Mouse (Mus musculus): ENCODE results near the gene Sla2.

Sla2 gene

DNA sequence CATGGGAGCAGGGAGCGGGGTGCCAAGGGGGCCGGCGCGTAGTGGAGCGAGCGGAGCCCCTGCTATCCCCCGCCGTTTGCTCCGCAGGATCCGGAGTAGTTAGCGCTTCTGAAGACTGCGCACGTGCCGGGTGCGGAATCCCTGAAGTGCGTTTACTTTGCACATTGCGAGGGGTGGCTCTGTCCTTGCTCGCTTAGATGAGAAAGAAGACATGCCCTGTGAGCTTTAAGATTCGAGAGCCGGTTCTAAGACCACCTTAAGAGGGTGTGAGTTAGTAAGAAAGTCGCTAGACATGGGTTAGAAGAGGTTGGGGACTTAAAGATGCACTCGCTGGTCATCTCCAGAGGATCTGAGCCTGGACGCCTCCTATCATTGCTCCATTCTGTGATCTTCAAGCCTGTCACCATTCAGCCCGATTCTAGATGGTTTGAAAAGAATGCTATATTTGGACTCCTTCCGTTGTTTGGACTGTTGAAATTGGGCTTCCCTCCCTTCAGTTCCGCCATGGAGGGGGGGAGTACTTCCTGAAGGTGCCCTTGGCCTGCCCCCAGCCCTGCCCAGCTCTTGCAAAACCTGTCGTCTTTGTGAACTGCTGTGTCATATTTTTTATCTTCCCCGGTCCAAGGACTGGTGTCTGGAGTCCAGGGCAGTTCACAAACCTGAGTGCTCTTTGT is 23.4 kb downstream of the Sla2 start:
- peak; percentile 55 to 62 for DNase-seq

DNA sequence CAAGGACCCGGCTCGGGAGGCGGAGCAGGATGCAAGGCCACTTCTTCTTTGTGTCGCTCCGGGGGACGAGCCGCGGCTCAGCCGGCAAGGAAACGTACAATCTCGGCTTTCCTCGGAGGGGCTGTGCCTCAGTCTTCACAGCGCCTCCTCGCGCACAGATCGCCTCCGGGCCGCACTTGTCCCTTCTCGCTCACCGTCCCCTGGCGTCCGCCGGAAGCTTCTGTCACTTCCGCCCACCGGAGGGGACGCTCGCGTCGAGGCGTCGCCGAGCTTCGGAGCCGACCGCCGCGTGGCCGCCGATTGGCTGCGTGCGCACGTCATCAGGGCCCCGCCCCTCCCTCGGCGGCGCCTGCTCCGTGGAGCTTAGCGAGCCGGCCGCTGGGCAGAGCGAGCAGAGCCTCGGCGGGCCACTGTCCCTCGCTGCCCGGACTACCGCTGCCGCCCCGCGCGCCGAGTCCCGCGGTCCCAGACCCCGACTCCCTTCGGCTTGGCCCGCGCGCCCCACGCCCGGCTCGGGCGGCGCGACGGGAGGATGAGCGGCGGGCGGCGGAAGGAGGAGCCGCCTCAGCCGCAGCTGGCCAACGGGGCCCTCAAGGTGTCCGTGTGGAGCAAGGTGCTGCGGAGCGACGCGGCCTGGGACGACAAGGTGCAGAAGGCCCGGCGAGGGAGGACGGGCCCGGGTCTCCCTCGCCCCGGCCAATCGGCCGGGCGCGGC is 24.1 kb downstream of the Sla2 start, which contains the start of gene Rab5if:
Gene Rab5if (plus strand): TSS at position 357 of the 715 bp plus-strand sequence.
- peak; percentile 96 to 97 for DNase-seq

DNA sequence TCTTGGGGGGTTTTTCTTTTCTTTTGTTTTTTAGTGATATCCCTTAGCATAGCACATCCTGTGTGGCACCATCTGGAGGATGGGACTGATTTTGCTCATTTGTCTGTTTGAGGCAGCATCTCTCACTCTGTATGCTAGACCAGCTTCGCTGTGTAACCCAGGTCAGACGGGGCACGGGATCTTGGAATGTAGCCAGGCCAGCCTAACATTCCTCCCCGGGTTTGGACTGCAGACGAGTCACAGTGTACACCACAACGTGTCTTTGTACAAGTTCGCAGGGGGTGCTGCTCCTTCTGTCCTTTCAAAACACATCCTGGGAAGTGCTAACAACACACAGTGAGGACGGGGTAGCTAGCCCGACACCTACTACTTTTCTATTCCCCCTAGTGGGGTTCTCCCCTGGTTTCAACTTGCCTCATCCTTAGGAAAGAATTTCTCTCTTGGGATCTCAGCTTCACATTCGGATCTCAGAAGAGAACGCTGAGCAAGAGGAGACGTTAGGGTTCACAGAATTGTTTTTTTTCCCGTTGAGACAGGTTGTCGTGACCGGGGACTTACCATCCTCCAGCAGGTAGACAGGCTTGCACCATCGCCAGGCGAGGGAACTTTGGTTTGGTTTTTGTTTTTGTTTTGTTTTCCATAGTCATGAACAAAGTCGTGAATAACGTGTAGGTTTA is 24.8 kb downstream of the Sla2 start:
- peak in 1 of 2 experiments; percentile 54 for DNase-seq

DNA sequence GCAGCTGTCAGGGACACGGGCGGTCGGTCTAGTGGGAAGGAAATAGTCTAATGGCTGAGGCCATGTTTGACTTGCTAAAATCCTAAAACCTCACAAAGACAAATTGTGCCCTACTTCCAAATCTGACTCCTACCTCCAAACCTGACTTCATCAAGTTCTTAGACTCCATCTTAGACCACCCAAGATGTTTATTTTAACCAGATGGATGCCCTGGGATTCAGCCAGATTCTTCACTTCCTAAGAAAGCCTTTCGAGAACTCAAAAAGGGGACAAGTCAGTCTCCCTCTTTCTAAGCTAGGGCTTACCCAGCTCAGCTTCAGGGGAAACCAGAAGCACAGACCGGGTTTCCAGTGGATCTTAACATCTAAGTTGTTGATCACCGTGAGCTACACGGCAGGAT is 28.3 kb downstream of the Sla2 start:
- no peak for DNase-seq

DNA sequence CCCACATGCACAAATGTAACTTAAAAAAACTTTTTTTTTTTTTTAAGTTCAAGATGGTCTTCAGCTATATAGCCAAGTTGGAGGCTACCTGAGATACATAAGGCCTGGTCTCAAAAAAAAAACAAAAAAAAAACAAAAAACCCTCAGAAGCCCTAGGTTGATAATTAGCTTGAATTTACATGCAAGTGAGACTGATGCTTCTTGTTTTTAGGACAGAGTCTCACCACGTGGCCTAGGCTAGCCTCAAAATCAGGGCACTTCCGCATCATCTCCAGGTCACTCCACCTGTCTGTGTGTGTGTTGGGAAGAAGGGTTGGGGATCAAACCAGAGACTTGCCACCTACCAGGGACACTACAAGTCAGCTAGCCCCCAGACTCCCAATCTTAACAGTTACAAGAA is 29.2 kb downstream of the Sla2 start, which contains the start of gene 4930518I15Rik:
Gene 4930518I15Rik (minus strand): TSS at position 112 of the 400 bp plus-strand sequence.
- no peak for DNase-seq

DNA sequence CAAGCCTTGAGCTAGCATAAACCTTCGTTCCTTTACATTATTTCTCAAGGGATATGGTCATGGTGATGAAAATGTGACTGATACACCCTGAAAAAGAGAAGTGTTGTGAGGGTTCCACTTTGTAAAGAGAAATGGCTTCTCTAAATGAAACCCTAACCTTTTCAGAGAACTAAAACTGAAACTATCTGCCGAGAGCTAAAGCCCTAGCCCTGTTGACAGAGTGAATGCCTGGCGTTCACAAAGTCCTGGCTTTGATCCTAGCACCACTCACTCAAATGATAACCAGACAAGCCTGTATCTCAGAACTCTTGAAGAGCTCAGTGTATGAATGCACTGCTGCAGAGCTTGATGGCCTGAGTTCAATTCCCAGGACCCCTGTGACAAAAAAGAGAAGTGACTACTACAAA is 29.6 kb downstream of the Sla2 start:
- no peak for DNase-seq

DNA sequence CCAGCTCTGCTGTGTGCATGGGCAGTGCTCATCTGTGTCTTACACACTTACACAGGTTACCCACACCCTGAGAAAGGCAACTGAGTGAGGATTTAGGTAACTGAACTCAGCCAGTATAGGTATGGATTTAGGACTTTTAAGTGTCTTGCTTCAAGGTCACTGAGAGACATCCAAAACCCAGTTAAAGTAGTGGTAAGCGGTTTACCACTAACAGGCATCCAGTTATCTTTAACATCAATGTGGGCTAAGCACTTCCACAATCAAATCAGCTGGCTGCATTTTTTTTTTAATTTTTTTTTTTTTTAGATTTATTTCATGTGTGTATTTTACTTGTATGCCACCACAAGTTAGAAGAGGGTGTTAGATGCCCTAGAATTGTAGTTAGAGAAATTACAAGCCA is 30.7 kb downstream of the Sla2 start:
- no peak for DNase-seq

DNA sequence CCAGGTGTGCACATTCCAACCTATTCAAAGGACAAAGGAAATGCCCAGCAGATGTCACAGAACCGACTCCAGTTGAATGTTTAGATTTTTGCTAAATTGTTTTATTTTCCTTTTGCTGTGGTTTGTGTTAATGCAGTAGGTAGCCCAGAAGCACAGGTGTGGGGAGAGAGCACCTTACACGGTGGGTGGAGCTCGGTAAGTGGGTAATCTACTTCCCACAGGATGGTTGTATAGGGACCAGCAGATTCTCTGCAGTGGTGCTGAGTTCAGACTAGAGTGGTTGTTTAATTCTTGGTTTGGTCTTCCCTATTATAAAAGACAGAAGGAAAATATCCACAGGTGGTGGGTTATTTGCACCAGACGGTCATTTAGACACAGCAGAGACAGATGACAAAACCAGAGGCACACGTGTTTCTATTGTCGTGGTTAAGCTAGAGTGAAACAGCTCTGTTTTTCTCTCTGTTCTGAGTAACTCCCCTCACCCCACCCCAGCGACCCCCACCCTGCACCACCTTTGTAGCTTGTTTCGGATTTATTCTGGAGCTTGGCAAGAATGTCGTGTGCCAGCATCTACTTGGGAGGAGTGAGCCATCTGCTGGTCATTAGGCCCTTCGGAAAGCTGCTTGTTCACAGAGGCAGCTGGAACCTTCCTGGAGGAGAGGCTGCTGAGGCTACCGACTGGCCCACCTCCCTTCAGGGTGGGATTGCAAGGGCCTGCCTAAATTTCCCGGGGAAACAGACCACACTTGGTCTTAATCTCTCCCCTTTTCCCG is 32.8 kb downstream of the Sla2 start:
- DNase-seq: peak; percentile 38 to 40

DNA sequence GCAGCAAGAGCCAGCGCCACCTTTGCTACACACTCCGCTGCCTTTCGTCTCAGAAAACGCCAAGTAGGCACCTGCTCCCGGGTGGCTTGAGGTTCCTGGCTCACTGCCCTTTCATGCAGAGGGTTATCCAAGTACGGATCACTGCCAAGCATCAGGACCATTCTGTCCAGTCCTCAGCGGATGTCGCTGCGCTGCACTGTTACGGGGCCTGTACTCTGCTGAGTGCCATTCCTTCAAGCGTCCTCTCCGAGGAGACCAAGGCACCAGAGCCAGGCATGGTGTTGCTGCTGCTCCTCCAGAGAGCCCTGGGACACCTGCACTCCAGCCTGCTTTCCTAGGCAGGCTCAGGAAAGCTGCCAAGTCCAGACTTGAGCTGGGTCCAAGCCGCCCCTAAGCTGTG is 33.4 kb downstream of the Sla2 start:
- DNase-seq: peak in 1 of 2 experiments; percentile 25

DNA sequence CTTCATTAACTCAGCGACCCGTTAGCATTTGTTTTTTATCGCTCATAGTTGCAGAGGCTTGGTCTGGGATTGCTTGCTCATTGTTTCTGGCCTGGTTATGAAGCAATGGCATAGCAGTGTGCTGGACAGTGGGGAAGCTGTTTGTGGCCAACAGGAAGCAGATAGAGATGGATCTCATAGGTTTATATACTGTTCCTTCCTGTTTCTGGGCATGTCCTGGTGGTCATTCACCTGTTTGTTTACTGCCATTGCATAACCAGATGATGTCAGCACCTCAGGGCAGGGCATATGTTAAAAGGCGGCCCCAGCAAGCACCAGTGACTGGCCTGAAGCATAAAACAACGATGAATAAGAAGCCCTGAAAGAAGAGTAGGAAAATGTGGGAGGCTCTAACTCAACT is 36.5 kb downstream of the Sla2 start:
- DNase-seq: no peak

DNA sequence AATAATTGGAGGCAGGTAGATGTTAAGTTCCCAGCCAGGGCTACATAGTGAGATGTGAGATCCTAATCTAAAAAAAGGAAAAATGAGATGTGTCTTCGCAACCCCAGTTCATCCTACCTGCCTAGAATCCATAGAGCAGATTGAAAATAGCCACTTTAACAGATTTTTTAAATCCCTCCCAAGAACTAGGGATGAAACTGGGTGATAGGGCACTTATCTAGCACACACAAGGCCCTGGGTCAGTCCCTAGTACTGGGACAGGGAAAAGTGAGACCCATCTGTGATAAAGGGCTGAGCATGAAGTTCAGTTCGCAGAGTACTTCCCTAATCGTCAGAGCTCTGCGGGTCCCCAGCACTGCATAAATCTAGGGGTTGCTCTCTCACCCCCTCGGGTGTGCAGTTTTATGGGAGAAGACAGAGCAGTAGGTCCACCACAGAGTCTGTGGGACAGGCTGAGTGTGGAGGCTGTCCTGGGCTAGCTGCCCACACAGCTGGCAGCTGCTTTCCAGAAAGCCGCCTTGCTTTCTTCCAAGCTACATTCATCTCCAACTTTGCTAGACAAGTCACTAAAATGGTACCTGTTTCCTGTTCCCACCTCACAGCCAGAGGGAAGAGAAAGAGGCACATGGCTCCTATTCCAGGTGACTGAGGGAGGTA is 38.3 kb downstream of the Sla2 start:
- DNase-seq: no peak

DNA sequence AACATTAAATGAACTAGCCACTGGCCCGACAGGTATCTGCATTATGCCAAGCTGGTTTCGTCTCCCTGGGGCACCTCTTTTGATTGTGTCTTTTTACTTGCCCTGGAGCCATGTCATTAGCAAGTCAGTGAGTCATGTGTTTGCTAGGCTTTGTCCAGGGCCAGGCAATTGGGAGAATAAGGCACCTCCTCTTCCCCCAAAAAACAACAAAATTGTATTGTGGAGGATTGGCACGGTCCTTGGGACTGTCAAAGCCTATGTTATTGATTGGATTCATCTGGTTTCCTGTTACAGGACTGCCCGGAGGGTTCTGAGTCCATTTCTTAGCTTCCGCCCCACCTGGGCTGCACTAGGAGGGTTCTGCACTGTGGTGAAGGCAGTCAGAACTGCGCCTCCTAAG is 39.3 kb downstream of the Sla2 start:
- no peak for DNase-seq

DNA sequence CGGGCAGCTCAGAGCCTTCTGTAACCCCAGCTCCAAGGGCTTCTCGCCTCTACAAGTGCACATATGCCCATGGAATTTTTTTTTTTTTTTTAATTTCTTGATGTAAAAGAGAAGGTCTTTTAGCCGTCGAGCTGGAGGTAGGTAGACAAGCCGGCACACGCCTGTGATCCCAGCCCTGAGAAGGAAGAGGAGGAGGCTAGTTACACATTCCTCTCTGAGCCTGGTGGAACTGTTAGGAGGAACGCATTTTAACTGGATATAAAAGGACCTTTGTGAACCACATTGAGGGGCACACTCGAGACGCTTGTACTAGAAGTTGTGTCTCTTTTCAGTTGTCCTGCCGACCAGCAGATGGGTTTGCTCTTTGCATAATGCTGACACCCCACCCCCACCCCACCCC is 42.3 kb downstream of the Sla2 start:
- DNase-seq: no peak

DNA sequence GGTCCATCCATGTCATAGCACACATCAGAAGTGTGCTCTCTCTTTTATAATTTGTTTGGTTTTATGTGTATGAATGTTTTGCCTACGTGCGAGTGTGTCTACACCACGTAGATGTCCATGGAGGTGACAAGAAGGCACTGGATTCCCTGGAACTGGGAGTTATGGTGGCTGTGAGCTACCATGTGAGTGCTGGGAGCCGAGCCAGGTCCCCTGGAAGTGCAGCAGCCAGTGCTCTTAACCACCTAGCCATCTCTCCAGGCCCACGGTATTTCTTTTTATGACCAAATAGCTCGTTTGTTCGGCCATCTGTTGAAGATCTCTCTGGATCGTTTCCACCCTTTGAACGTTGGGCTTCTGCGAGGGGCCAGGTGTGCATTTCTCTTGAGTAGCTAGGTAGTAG is 43.7 kb downstream of the Sla2 start:
- no peak for DNase-seq

DNA sequence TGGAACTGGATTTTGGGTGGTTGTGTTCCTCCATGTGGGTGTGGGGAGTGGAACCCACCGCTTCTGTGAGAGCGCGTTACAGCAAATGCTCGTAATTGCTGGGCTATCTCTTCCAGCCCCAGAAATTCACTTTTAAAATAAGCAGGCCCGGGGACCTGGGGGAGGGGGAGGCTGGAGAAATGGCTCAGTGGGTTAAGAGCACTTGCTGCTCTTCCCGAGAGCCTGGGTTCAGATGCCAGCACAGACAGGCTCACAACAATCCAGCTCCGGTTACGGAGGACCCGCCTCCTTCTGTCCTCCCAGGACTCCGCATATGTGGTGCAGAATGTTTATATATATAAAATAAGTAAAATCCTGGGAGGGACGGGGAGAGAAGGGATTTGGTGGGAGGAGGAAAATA is 44.3 kb downstream of the Sla2 start:
- DNase-seq: no peak

DNA sequence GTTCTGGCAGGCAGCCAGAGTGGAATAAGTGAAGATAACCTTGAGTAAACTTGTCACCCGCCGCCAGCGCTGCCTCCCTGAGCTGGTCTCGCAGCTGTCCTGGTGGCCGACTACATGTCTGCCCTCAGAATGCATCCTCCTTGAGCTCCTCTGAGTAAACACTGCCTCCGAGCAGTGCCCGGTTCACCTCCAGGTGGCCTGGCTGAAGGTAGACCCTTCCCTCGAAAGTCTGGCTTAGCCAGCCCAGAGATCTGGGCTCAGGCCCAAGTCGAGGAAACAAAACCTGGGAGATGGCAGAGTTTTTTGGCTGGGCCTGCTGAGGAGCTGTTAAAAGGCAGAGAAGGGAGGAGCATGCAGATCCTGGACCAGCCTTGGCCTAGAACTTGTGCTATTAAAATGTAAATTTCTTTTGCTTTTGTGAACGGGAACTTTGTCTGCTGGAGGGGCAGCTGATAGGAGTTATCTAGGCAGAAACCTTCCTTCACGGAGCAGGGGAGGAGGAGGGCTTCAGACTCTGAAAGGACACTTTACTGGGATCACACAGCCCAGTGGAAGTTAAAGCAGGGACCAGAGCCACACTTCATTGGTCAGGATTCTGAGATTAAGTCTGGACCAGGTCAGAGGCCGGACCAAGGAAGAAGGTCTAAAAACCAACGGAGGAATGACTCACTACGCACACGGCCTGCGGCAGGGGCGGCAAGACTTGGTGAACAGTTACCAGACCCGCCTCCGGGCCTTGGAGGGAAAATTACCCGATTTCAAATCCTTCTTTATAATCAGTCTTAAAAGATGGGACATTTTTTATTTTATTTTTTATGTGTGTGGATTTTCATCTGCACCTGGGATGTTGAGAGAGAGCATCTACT is 44.9 kb downstream of the Sla2 start:
- peak in 1 of 2 experiments; percentile 30 for DNase-seq

DNA sequence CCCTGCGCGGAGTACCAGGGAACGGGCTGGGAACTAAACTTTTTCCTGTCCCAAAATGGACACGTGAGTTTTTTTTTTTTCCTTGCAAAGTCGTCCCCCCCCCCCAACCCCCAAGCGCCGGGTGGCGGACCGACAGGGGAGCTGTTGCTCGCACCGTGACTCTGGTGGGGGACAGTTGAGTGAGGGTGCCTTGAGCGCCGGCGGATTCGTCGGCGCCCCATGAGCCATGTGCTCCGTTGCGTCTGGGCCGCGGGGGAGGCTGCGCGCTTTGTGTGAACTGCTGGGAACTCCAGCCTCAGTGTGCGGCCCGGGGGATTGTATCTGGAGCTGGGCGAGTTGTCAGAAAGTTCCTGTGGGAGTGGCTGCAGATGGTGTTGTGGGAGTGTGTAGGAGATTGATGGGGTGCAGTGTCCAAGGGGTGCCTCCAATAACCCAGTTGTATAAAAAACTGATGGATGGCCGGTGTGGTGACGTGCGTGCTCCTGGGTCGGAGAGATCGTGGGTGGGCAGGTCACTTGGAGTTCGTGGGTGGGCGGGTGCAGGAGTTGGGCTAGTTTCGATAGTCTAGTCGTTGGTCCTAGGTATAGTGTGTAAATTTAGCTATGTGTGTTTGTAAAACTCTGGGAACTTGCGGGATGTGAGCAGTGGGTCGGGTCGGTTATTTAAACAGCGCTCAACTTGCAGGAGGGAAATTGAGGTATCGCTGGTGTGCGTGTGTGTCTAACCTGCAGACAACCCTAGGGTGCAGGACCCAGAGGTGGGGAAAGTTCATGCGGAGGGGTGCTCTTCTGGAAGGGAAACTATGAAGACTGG is 45.8 kb downstream of the Sla2 start:
- DNase-seq: peak; percentile 20 to 28

DNA sequence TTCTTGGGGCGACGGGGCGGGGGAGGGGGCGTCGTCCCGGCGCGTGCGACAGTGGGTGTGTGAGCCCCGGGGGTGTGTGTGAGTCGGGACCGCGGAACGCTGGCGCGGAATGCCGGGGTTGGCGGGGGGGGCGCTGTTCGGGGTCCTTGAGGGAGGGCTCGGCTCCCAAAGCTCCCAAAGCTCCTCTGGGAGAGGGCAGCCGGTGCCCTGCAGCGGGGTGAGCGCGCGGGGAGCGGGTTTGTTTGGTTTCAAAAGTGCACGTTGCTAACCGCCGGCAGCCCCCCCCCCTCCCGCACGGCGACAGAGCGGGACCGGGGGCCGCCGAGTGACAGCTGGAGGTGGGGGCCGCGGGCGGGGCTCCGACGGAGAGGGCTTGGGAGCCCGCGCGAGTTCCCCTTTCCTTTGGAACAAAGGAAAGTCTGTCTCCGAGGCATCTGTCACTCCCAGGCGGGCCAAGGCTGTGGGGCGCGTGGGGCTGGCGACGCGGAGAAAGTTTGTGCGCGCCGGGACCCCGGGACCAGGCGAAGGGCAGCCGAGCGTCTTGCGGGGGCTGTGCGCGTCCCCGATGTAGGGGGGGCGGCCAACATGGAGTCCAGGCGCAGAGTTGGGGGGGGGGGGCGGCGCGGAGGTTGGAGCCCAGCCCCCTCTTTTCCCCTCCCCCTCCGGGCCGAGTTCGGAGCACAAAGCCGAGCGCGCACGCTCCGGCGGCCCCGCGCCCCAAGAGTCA is 46.5 kb downstream of the Sla2 start:
- no peak for DNase-seq

DNA sequence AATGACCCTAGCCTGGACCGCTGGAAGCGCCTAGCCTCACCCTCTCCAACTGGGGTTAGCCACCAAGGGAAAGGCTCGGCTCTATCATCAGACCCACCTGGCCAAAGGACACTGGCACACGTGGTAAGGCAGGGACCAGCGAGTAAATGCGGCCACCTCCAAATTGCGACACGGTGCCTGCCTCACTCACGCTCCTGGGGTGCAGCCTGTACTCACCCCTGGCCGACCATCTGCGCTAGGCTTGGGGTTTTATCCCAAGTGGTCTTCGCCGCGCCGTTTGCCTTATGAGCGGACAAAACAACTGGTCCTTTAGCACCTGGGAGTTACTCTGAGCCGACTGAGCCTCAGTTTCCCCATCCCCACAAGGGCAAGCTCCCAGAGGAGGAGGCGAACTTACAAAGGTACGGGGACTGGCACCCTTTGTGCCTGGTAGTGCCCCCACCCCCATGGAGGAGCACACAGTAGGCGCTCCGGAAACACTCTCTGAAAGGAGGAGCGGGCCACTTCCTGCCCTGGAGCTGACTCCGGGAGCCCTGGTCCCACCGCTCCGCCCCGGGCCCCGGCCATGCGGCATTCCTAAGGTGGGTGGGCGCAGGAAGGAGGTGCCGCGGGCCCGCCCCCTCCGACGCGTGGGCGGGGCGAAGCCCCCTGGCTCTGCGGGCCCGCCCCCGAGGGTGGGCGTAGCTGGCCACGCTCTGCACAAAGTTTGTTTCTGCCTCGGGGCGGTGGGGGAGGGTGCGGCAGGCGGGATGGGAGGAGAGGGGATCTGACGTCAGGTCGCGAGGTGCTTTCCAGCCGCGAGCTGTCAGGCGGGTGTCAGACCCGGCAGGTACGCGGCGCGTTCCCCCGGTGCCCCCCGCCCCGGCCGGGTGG is 47.4 kb downstream of the Sla2 start, which contains the start of gene Tgif2:
Gene Tgif2 (plus strand): TSS at position 689 of the 873 bp plus-strand sequence.
- DNase-seq: peak; percentile 34 to 35

Data from kidney, adult 8-10 months (tissue).